Mouse (Mus musculus): Measurements from ENCODE around the gene Grid1. TPM values are rescaled to one million over a fixed set of nuclear protein-coding genes. Genes with fewer than 3 reads are reported as not detected.
A peak's percentile ranks its signal among the peaks of the same experiment; 100 is the strongest.

The Grid1 gene
- polyA plus RNA-seq, 1 experiment from 2014 or later, result 0.91 TPM

- Histone ChIP-seq H3K4me2 (ENCODE audit: low read length) (no peak overlapping the region), H3K27me3 (ENCODE audit: insufficient read depth, low read length) (no peaks in the 10 kb centered on the region), H3K9ac (ENCODE audit: low read depth, low read length) (no peak overlapping the region), H3K9me3 (replicated peaks; ENCODE audit: low read length) (no peaks in the 10 kb centered on the region), H3K4me3 (replicated peaks; ENCODE audit: low read depth, low read length) (no peak overlapping the region), H3K36me3 (ENCODE audit: insufficient read depth, low read length) (no peaks in the 10 kb centered on the region), H3K27ac (no peak overlapping the region), H3K4me1 (replicated peaks; ENCODE audit: insufficient read depth, low read length) (no peaks in the 10 kb centered on the region)
- DNase-seq (ENCODE audit: low spot score) (no peak), ATAC-seq (replicated peaks; ENCODE audit: low FRiP score, low read depth) (no peak)
- 84% methylated on average over 3 of the region's 3 CpGs for WGBS
- no peak for TF ChIP-seq CTCF (IDR thresholded peaks at IDR 0.05; ENCODE audit: low read depth)
Measured at GRCm38 (mm10) chr14:34844166-34844565, 24.3 kb downstream of the Grid1 start.

- no peak for TF ChIP-seq CTCF (IDR thresholded peaks at IDR 0.05; ENCODE audit: low read depth)
- Histone ChIP-seq H3K4me3 (replicated peaks; ENCODE audit: low read depth, low read length) (no peak overlapping the region), H3K27ac (no peak overlapping the region), H3K4me1 (replicated peaks; ENCODE audit: insufficient read depth, low read length) (no peaks in the 10 kb centered on the region), H3K4me2 (ENCODE audit: low read length) (no peak overlapping the region), H3K9ac (ENCODE audit: low read depth, low read length) (no peak overlapping the region), H3K9me3 (replicated peaks; ENCODE audit: low read length) (no peaks in the 10 kb centered on the region), H3K27me3 (ENCODE audit: insufficient read depth, low read length) (no peaks in the 10 kb centered on the region), H3K36me3 (ENCODE audit: insufficient read depth, low read length) (no peaks in the 10 kb centered on the region)
- DNase-seq (ENCODE audit: low spot score), result no peak
- ATAC-seq (replicated peaks; ENCODE audit: low FRiP score, low read depth), result no peak
- 73% methylated on average over 4 of the region's 4 CpGs for WGBS
Measured at GRCm38 (mm10) chr14:34846799-34847198, 26.9 kb downstream of the Grid1 start.

GRCm38 (mm10) chr14:34847625-34848024 lies 27.7 kb downstream of the Grid1 start:
- no peak for ATAC-seq (replicated peaks; ENCODE audit: low FRiP score, low read depth)
- Histone ChIP-seq H3K36me3 (ENCODE audit: insufficient read depth, low read length) (no peaks in the 10 kb centered on the region), H3K9me3 (replicated peaks; ENCODE audit: low read length) (no peaks in the 10 kb centered on the region), H3K9ac (ENCODE audit: low read depth, low read length) (no peak overlapping the region), H3K4me2 (ENCODE audit: low read length) (no peak overlapping the region), H3K27ac (no peak overlapping the region), H3K4me1 (replicated peaks; ENCODE audit: insufficient read depth, low read length) (no peaks in the 10 kb centered on the region), H3K27me3 (ENCODE audit: insufficient read depth, low read length) (no peaks in the 10 kb centered on the region), H3K4me3 (replicated peaks; ENCODE audit: low read depth, low read length) (no peak overlapping the region)
- no peak for DNase-seq (ENCODE audit: low spot score)
- TF ChIP-seq CTCF (IDR thresholded peaks at IDR 0.05; ENCODE audit: low read depth), result no peak
- 91% methylated on average over 5 of the region's 5 CpGs for WGBS

- Histone ChIP-seq H3K4me1 (replicated peaks; ENCODE audit: insufficient read depth, low read length) (no peaks in the 10 kb centered on the region), H3K9me3 (replicated peaks; ENCODE audit: low read length) (no peaks in the 10 kb centered on the region), H3K9ac (ENCODE audit: low read depth, low read length) (no peak overlapping the region), H3K27me3 (ENCODE audit: insufficient read depth, low read length) (no peaks in the 10 kb centered on the region), H3K4me3 (replicated peaks; ENCODE audit: low read depth, low read length) (no peak overlapping the region), H3K4me2 (ENCODE audit: low read length) (no peak overlapping the region), H3K36me3 (ENCODE audit: insufficient read depth, low read length) (no peaks in the 10 kb centered on the region), H3K27ac (no peak overlapping the region)
- DNase-seq (ENCODE audit: low spot score) (no peak), ATAC-seq (replicated peaks; ENCODE audit: low FRiP score, low read depth) (peak; percentile 86)
- no peak for TF ChIP-seq CTCF (IDR thresholded peaks at IDR 0.05; ENCODE audit: low read depth)
- WGBS, result 64% methylated on average over 9 of the region's 9 CpGs
Measured at GRCm38 (mm10) chr14:34860891-34861780, 41.2 kb downstream of the Grid1 start.

GRCm38 (mm10) chr14:34867266-34867665 lies 47.4 kb downstream of the Grid1 start:
- H3K4me1 ChIP-seq (replicated peaks; ENCODE audit: insufficient read depth, low read length), result no peaks in the 10 kb centered on the region
- H3K9ac ChIP-seq (ENCODE audit: low read depth, low read length), result no peak overlapping the region
- H3K27me3 ChIP-seq (ENCODE audit: insufficient read depth, low read length), result no peaks in the 10 kb centered on the region
- H3K27ac ChIP-seq, result no peak overlapping the region
- ATAC-seq (replicated peaks; ENCODE audit: low FRiP score, low read depth), result no peak
- no peaks in the 10 kb centered on the region for H3K9me3 ChIP-seq (replicated peaks; ENCODE audit: low read length)
- H3K36me3 ChIP-seq (ENCODE audit: insufficient read depth, low read length), result no peaks in the 10 kb centered on the region
- no peak for TF ChIP-seq CTCF (IDR thresholded peaks at IDR 0.05; ENCODE audit: low read depth)
- WGBS, result 24% methylated on average over 5 of the region's 5 CpGs
- peak; percentile 70 for DNase-seq (ENCODE audit: low spot score)
- H3K4me3 ChIP-seq (replicated peaks; ENCODE audit: low read depth, low read length), result no peak overlapping the region
- H3K4me2 ChIP-seq (ENCODE audit: low read length), result no peak overlapping the region

- no peak for TF ChIP-seq CTCF (IDR thresholded peaks at IDR 0.05; ENCODE audit: low read depth)
- Histone ChIP-seq H3K27ac (no peak overlapping the region), H3K36me3 (ENCODE audit: insufficient read depth, low read length) (no peaks in the 10 kb centered on the region), H3K4me3 (replicated peaks; ENCODE audit: low read depth, low read length) (no peak overlapping the region), H3K27me3 (ENCODE audit: insufficient read depth, low read length) (no peaks in the 10 kb centered on the region), H3K9me3 (replicated peaks; ENCODE audit: low read length) (no peaks in the 10 kb centered on the region), H3K4me2 (ENCODE audit: low read length) (no peak overlapping the region), H3K4me1 (replicated peaks; ENCODE audit: insufficient read depth, low read length) (no peaks in the 10 kb centered on the region), H3K9ac (ENCODE audit: low read depth, low read length) (no peak overlapping the region)
- WGBS, result 86% methylated on average over 6 of the region's 6 CpGs
- DNase-seq (ENCODE audit: low spot score) (no peak), ATAC-seq (replicated peaks; ENCODE audit: low FRiP score, low read depth) (no peak)
Measured at GRCm38 (mm10) chr14:34868513-34869260, 48.8 kb downstream of the Grid1 start.
